Comparison of ENCODE assay signal across 8 mouse cellular contexts in the genomic region with DNA sequence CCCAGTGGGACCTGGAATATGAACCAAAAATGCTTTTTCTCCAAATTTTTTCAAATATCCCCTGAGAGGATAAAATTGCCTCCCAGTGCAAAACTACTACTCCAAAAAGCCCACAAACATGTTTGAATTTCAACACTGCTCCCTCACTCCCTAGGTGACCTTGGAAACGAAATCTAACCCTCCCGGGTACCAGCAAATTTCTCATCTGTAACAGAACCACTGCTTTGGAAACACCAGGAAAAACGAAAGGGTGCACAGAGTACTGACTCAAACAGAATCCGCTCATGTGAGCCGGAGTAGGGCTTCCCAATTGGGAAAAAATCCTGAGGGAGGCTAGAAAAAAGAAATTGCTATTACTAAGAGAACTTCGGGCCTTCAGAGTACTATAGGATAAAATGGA. TPM values are rescaled to one million over a fixed set of nuclear protein-coding genes. Genes with fewer than 3 reads are reported as not detected.
DNase-seq lines count a peak whose midpoint lies in the region; ATAC-seq and TF ChIP-seq lines count a peak whose summit lies in the region.

No protein-coding gene starts in this region.

- intact Hi-C loops in left cerebral cortex, postnatal 36 days (cut with DNase I): no loop called here

- H3K27ac ChIP-seq in kidney, embryonic 16.5 days (ENCODE audit: low read length): no peak overlapping the region
- no peak overlapping the region for H3K27ac ChIP-seq in embryonic facial prominence, embryonic 13.5 days
- no peak overlapping the region for H3K27ac ChIP-seq in hindbrain, postnatal 0 days
- no peak overlapping the region for H3K27ac ChIP-seq in midbrain, embryonic 14.5 days (replicated peaks; ENCODE audit: low read depth, low read length)

- ATAC-seq in kidney, embryonic 16.5 days (ENCODE audit: low FRiP score, low TSS enrichment): no peak
- ATAC-seq in embryonic facial prominence, embryonic 13.5 days (ENCODE audit: insufficient number of reproducible peaks, insufficient read depth, low FRiP score, low TSS enrichment, low read depth): no peak
- ATAC-seq in hindbrain, postnatal 0 days: no peak
- ATAC-seq in midbrain, embryonic 14.5 days (ENCODE audit: low FRiP score, low TSS enrichment): no peak

- peaks cover 6% of the 10 kb centered on the region; the same call in 1 of the 2 replicates for H3K27me3 ChIP-seq in kidney, embryonic 16.5 days (ENCODE audit: insufficient read depth, low read length)
- H3K27me3 ChIP-seq in embryonic facial prominence, embryonic 13.5 days: peaks cover 11% of the 10 kb centered on the region
- no peaks in the 10 kb centered on the region for H3K27me3 ChIP-seq in hindbrain, postnatal 0 days (ENCODE audit: insufficient read depth, low read length)
- no peaks in the 10 kb centered on the region for H3K27me3 ChIP-seq in midbrain, embryonic 14.5 days (ENCODE audit: control insufficient read depth, insufficient read depth, low read length)

- H3K9ac ChIP-seq in kidney, embryonic 16.5 days (replicated peaks; ENCODE audit: low read length): 0 out of 2 replicates have a peak overlapping the region, but pooled peaks have one; percentile 38
- no peak overlapping the region for H3K9ac ChIP-seq in embryonic facial prominence, embryonic 13.5 days
- H3K9ac ChIP-seq in hindbrain, postnatal 0 days (replicated peaks; ENCODE audit: low read length): 0 out of 2 replicates have a peak overlapping the region, but pooled peaks have one; percentile 5
- H3K9ac ChIP-seq in midbrain, embryonic 14.5 days (replicated peaks; ENCODE audit: low read length): no peak overlapping the region

- no peaks in the 10 kb centered on the region for H3K36me3 ChIP-seq in kidney, embryonic 16.5 days (ENCODE audit: insufficient read depth, low read length)
- H3K36me3 ChIP-seq in embryonic facial prominence, embryonic 13.5 days: no peaks in the 10 kb centered on the region
- no peaks in the 10 kb centered on the region for H3K36me3 ChIP-seq in hindbrain, postnatal 0 days (ENCODE audit: insufficient read depth, low read length)
- no peaks in the 10 kb centered on the region; the same call in 1 of the 2 replicates for H3K36me3 ChIP-seq in midbrain, embryonic 14.5 days (ENCODE audit: control insufficient read depth, insufficient read depth, low read length)

- WGBS in kidney, embryonic 16.5 days: 50% methylated on average over 6 of the region's 6 CpGs
- WGBS in embryonic facial prominence, embryonic 13.5 days: 53% methylated on average over 6 of the region's 6 CpGs
- 54% methylated on average over 6 of the region's 6 CpGs for WGBS in hindbrain, postnatal 0 days
- 77% methylated on average over 6 of the region's 6 CpGs for WGBS in midbrain, embryonic 14.5 days

- no peak for TF ChIP-seq CTCF in hindbrain, postnatal 0 days (IDR thresholded peaks at IDR 0.05; ENCODE audit: low read depth)

- peak overlapping the region; percentile 66; the same call in 1 of the 2 replicates for H3K4me3 ChIP-seq in kidney, embryonic 16.5 days (ENCODE audit: low read length)
- H3K4me3 ChIP-seq in embryonic facial prominence, embryonic 13.5 days: peak overlapping the region; percentile 64
- H3K4me3 ChIP-seq in hindbrain, postnatal 0 days (ENCODE audit: low read length): no peak overlapping the region
- no peak overlapping the region for H3K4me3 ChIP-seq in midbrain, embryonic 14.5 days (replicated peaks; ENCODE audit: low read depth, low read length)

- peak overlapping the region; percentile 59 for H3K4me2 ChIP-seq in kidney, embryonic 16.5 days (replicated peaks; ENCODE audit: low read depth, low read length)
- peak overlapping the region; percentile 59 for H3K4me2 ChIP-seq in embryonic facial prominence, embryonic 13.5 days
- H3K4me2 ChIP-seq in hindbrain, postnatal 0 days (ENCODE audit: low read depth, low read length): peak overlapping the region; percentile 52
- peak overlapping the region; percentile 59 for H3K4me2 ChIP-seq in midbrain, embryonic 14.5 days (ENCODE audit: low read length)

- DNase-seq in kidney, postnatal 10 days: no peak
- DNase-seq in hindbrain, postnatal 0 days (ENCODE audit: low spot score): no peak
- no peak for DNase-seq in midbrain, embryonic 14.5 days
- DNase-seq in thymus, postnatal 0 days (ENCODE audit: low spot score): no peak
- DNase-seq in left cerebral cortex, postnatal 36 days (ENCODE audit: low spot score in 2 of 2): no peak
- no peak for DNase-seq in gastrocnemius, postnatal 10 days

- H3K4me1 ChIP-seq in kidney, embryonic 16.5 days (ENCODE audit: insufficient read depth, low read length): no peaks in the 10 kb centered on the region; the same call in 1 of the 2 replicates
- H3K4me1 ChIP-seq in embryonic facial prominence, embryonic 13.5 days: peaks cover 14% of the 10 kb centered on the region; the same call in 1 of the 2 replicates
- no peaks in the 10 kb centered on the region for H3K4me1 ChIP-seq in hindbrain, postnatal 0 days (ENCODE audit: insufficient read depth, low read length)
- H3K4me1 ChIP-seq in midbrain, embryonic 14.5 days (ENCODE audit: control insufficient read depth, insufficient read depth, low read length): peaks cover 7% of the 10 kb centered on the region

- no peaks in the 10 kb centered on the region for H3K9me3 ChIP-seq in kidney, embryonic 16.5 days (ENCODE audit: low read length)
- no peaks in the 10 kb centered on the region for H3K9me3 ChIP-seq in embryonic facial prominence, embryonic 13.5 days
- no peaks in the 10 kb centered on the region for H3K9me3 ChIP-seq in hindbrain, postnatal 0 days (ENCODE audit: low read length)
- no peaks in the 10 kb centered on the region for H3K9me3 ChIP-seq in midbrain, embryonic 14.5 days (ENCODE audit: control insufficient read depth, low read length)

RNA-seq across cellular contexts. Expression of a gene that starts 2.3 kb away (rescaled TPM):
- polyA plus RNA-seq in kidney, embryonic 16.5 days (2015; fragmentation: Nextera tagmentation; extraction: Ambion mirVana): 46.2 and 48.7 TPM in 2 replicates
- 60.7 and 64.4 TPM in 2 replicates for polyA plus RNA-seq in embryonic facial prominence, embryonic 13.5 days (2015; fragmentation: Nextera tagmentation; extraction: Ambion mirVana)
- total RNA-seq in hindbrain, postnatal 0 days (2014; rRNA removed): 29.5 and 42.7 TPM in 2 replicates
- polyA plus RNA-seq in hindbrain, postnatal 0 days (2015; fragmentation: Nextera tagmentation; extraction: Ambion mirVana): 65.2 and 67.2 TPM in 2 replicates
- 53.9 and 56.5 TPM in 2 replicates for polyA plus RNA-seq in midbrain, embryonic 14.5 days (2014; fragmentation: Nextera tagmentation; extraction: Ambion mirVana)
- 44.0 and 45.4 TPM in 2 replicates for polyA plus RNA-seq in thymus, postnatal 0 days (2015; fragmentation: Nextera tagmentation; extraction: Ambion mirVana)
- total RNA-seq in left cerebral cortex, postnatal 36 days (2021): 10 to 100 TPM; 31.5 to 37.0 TPM
- 10 to 100 TPM; 20.2 to 20.4 TPM for total RNA-seq in gastrocnemius, postnatal 10 days (2021)

RNA-seq across cellular contexts. Expression of a gene that starts 36.9 kb away (rescaled TPM):
- polyA plus RNA-seq in kidney, embryonic 16.5 days (2015; fragmentation: Nextera tagmentation; extraction: Ambion mirVana): 6.1 TPM in 2 replicates
- 7.5 and 8.2 TPM in 2 replicates for polyA plus RNA-seq in embryonic facial prominence, embryonic 13.5 days (2015; fragmentation: Nextera tagmentation; extraction: Ambion mirVana)
- 4.3 and 5.6 TPM in 2 replicates for total RNA-seq in hindbrain, postnatal 0 days (2014; rRNA removed)
- polyA plus RNA-seq in hindbrain, postnatal 0 days (2015; fragmentation: Nextera tagmentation; extraction: Ambion mirVana): 7.1 TPM in 2 replicates
- polyA plus RNA-seq in midbrain, embryonic 14.5 days (2014; fragmentation: Nextera tagmentation; extraction: Ambion mirVana): 6.4 and 9.1 TPM in 2 replicates
- polyA plus RNA-seq in thymus, postnatal 0 days (2015; fragmentation: Nextera tagmentation; extraction: Ambion mirVana): 6.3 and 8.4 TPM in 2 replicates
- 1 to 10 TPM; 4.6 to 5.6 TPM for total RNA-seq in left cerebral cortex, postnatal 36 days (2021)
- 1 to 10 TPM; 6.0 to 7.9 TPM for total RNA-seq in gastrocnemius, postnatal 10 days (2021)

RNA-seq across cellular contexts. Expression of a gene that starts 37.0 kb away (rescaled TPM):
- polyA plus RNA-seq in kidney, embryonic 16.5 days (2015; fragmentation: Nextera tagmentation; extraction: Ambion mirVana): 23.4 and 23.9 TPM in 2 replicates
- polyA plus RNA-seq in embryonic facial prominence, embryonic 13.5 days (2015; fragmentation: Nextera tagmentation; extraction: Ambion mirVana): 20.3 and 25.9 TPM in 2 replicates
- 32.8 and 37.7 TPM in 2 replicates for total RNA-seq in hindbrain, postnatal 0 days (2014; rRNA removed)
- 101 and 104 TPM in 2 replicates for polyA plus RNA-seq in hindbrain, postnatal 0 days (2015; fragmentation: Nextera tagmentation; extraction: Ambion mirVana)
- polyA plus RNA-seq in midbrain, embryonic 14.5 days (2014; fragmentation: Nextera tagmentation; extraction: Ambion mirVana): 90.3 and 92.3 TPM in 2 replicates
- 29.8 and 31.5 TPM in 2 replicates for polyA plus RNA-seq in thymus, postnatal 0 days (2015; fragmentation: Nextera tagmentation; extraction: Ambion mirVana)
- total RNA-seq in left cerebral cortex, postnatal 36 days (2021): 10 to 100 TPM; 45.6 to 51.6 TPM
- total RNA-seq in gastrocnemius, postnatal 10 days (2021): 10 to 100 TPM; 19.3 to 20.6 TPM

RNA-seq across cellular contexts. Expression of a gene that starts 41.0 kb away (rescaled TPM):
- polyA plus RNA-seq in kidney, embryonic 16.5 days (2015; fragmentation: Nextera tagmentation; extraction: Ambion mirVana): 9.6 and 9.9 TPM in 2 replicates
- 9.4 and 9.6 TPM in 2 replicates for polyA plus RNA-seq in embryonic facial prominence, embryonic 13.5 days (2015; fragmentation: Nextera tagmentation; extraction: Ambion mirVana)
- 3.7 and 4.5 TPM in 2 replicates for total RNA-seq in hindbrain, postnatal 0 days (2014; rRNA removed)
- 3.9 and 4.0 TPM in 2 replicates for polyA plus RNA-seq in hindbrain, postnatal 0 days (2015; fragmentation: Nextera tagmentation; extraction: Ambion mirVana)
- polyA plus RNA-seq in midbrain, embryonic 14.5 days (2014; fragmentation: Nextera tagmentation; extraction: Ambion mirVana): 5.5 and 9.1 TPM in 2 replicates
- polyA plus RNA-seq in thymus, postnatal 0 days (2015; fragmentation: Nextera tagmentation; extraction: Ambion mirVana): 10.1 and 10.4 TPM in 2 replicates
- 1 to 10 TPM; 1.7 to 2.2 TPM for total RNA-seq in left cerebral cortex, postnatal 36 days (2021)
- 1 to 10 TPM; 4.2 to 6.6 TPM for total RNA-seq in gastrocnemius, postnatal 10 days (2021)

Comparison
In these comparisons a context has a peak if more than half of its experiments do, and no peak if none do; other contexts are left out.
1. H3K4me3 ChIP-seq: peak in kidney, embryonic 16.5 days (single experiment) and embryonic facial prominence, embryonic 13.5 days (single experiment); none in hindbrain, postnatal 0 days (single experiment) and midbrain, embryonic 14.5 days (single experiment).
2. H3K9ac ChIP-seq: peak in kidney, embryonic 16.5 days (single experiment) and hindbrain, postnatal 0 days (single experiment); none in embryonic facial prominence, embryonic 13.5 days (single experiment) and midbrain, embryonic 14.5 days (single experiment).
3. Peak in every context shown above with its lines, with median percentiles within 50 percentile points of each other: H3K4me2 ChIP-seq.